Mouse (Mus musculus) intestine, postnatal 0 days (tissue): ENCODE measurements around the gene Pmm1. TPM values are rescaled to one million over a fixed set of nuclear protein-coding genes. Genes with fewer than 3 reads are reported as not detected.

ENCODE experiments used
- ATAC-seq: fragments of 200-750 bp; cut with Nextera tagmentation; 2 replicates; pipeline ENCODE4 v1.8.0; 2017; ENCODE audit warnings: mild to moderate bottlenecking, moderate TSS enrichment, moderate library complexity
- H3K27ac ChIP-seq: fragments of 300-500 bp; sonication (generic); 2 replicates; pipeline ENCODE4 v1.5.1; 2014; ENCODE audit warnings: mild to moderate bottlenecking, low read depth, low read length, moderate library complexity
- H3K27me3 ChIP-seq: fragments of 300-500 bp; sonication (generic); replicated peaks from 2 replicates; pipeline ENCODE4 v1.6.1; 2014; ENCODE audit warnings: low read length, mixed read lengths; ENCODE audit not compliant: control insufficient read depth, insufficient read depth
- H3K36me3 ChIP-seq: fragments of 300-500 bp; sonication (generic); 2 replicates; pipeline ENCODE4 v1.6.1; 2014; ENCODE audit warnings: mild to moderate bottlenecking, moderate library complexity; ENCODE audit not compliant: control insufficient read depth, insufficient read depth
- H3K4me1 ChIP-seq: fragments of 300-500 bp; sonication (generic); replicated peaks from 2 replicates; pipeline ENCODE4 v1.6.1; 2014; ENCODE audit warnings: antibody characterized with exemption, low read length, mixed read lengths; ENCODE audit not compliant: control insufficient read depth, insufficient read depth
- H3K4me2 ChIP-seq: fragments of 300-500 bp; sonication (generic); replicated peaks from 2 replicates; pipeline ENCODE4 v1.6.1; 2014; ENCODE audit warnings: low read depth, mild to moderate bottlenecking, moderate library complexity
- H3K4me3 ChIP-seq: fragments of 300-500 bp; sonication (generic); 2 replicates; pipeline ENCODE4 v1.5.1; 2014; ENCODE audit warnings: low read depth, low read length
- H3K9ac ChIP-seq: fragments of 300-500 bp; sonication (generic); 2 replicates; pipeline ENCODE4 v1.6.1; 2014; ENCODE audit warnings: mild to moderate bottlenecking, low read depth, low read length
- H3K9me3 ChIP-seq: fragments of 300-500 bp; sonication (generic); 2 replicates; pipeline ENCODE4 v1.6.1; 2016; ENCODE audit warnings: mixed run types; ENCODE audit not compliant: control insufficient read depth
- CTCF ChIP-seq: sonication (generic); IDR thresholded peaks from 2 replicates; pipeline ENCODE4 v1.5.1; 2016; ENCODE audit warnings: low read depth, mild to moderate bottlenecking, control low read depth, antibody characterized with exemption, moderate library complexity
- WGBS: fragments of 180-500 bp; shearing (Covaris S2); extraction: QIAGEN DNeasy Blood & Tissue Kit; methylation state at CpG from one replicate; pipeline ENCODE4 v1.1.7; 2014; 5-methylcytosine and 5-hydroxymethylcytosine counted together
- polyA plus RNA-seq: library from polyadenylated mRNA; unstranded; fragments of >200 nt; fragmentation: Nextera tagmentation; extraction: Ambion mirVana; gene quantifications from 2 replicates; pipeline ENCODE4 v1.2.1, GENCODE M21; 2015

Gene Pmm1
- polyA plus RNA-seq, 1 experiment from 2014 or later: 15.8 TPM

GRCm38 (mm10) chr15:81969173-81969572 lies 8.4 kb upstream of the Pmm1 start:
- no peak overlapping the region for H3K4me2 ChIP-seq
- no peaks in the 10 kb centered on the region for H3K36me3 ChIP-seq
- no peak overlapping the region for H3K27ac ChIP-seq
- no peaks in the 10 kb centered on the region for H3K27me3 ChIP-seq
- no peak overlapping the region for H3K4me3 ChIP-seq
- 0 out of 2 replicates have a peak, but pooled peaks cover 4% of the 10 kb centered on the region for H3K9me3 ChIP-seq
- 51% methylated on average over 7 of the region's 7 CpGs for WGBS
- ATAC-seq: no peak
- H3K9ac ChIP-seq: no peak overlapping the region
- no peaks in the 10 kb centered on the region for H3K4me1 ChIP-seq
- TF ChIP-seq CTCF: no peak

DNA sequence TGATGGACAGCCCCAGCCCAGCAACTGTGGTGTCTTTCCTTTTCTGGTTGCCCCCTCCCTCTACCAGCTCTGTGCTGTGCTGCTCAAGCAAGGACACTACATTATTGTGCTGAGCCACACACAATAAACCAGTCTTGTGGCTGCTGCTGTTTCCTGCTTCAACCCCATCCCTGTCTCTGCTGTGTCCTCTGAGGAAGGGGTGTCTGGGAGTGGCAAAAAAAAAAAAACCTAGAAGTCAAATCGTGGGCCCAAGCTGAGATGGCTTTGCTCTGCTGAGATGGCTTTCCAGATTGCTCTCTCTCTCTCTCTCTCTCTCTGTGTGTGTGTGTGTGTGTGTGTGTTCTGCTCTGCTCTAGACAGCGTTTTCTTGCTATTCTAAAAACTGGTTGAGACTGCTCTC lies 7.7 kb upstream of the Pmm1 start:
- ATAC-seq: no peak
- Histone ChIP-seq H3K9ac (no peak overlapping the region), H3K9me3 (0 out of 2 replicates have a peak, but pooled peaks cover 4% of the 10 kb centered on the region), H3K4me2 (no peak overlapping the region), H3K27ac (no peak overlapping the region), H3K27me3 (no peaks in the 10 kb centered on the region), H3K4me1 (no peaks in the 10 kb centered on the region), H3K4me3 (no peak overlapping the region), H3K36me3 (no peaks in the 10 kb centered on the region)
- 51% methylated on average over 2 of the region's 2 CpGs for WGBS
- TF ChIP-seq CTCF: no peak

GRCm38 (mm10) chr15:81967821-81968220 lies 7.1 kb upstream of the Pmm1 start:
- Histone ChIP-seq H3K4me2 (no peak overlapping the region), H3K27ac (no peak overlapping the region), H3K36me3 (no peaks in the 10 kb centered on the region), H3K4me3 (no peak overlapping the region), H3K27me3 (no peaks in the 10 kb centered on the region), H3K9me3 (0 out of 2 replicates have a peak, but pooled peaks cover 4% of the 10 kb centered on the region), H3K9ac (no peak overlapping the region), H3K4me1 (no peaks in the 10 kb centered on the region)
- 85% methylated on average over 5 of the region's 5 CpGs for WGBS
- ATAC-seq: no peak
- no peak for TF ChIP-seq CTCF

- Histone ChIP-seq H3K36me3 (no peaks in the 10 kb centered on the region), H3K27me3 (no peaks in the 10 kb centered on the region), H3K9ac (no peak overlapping the region), H3K4me1 (no peaks in the 10 kb centered on the region), H3K4me3 (no peak overlapping the region), H3K4me2 (no peak overlapping the region), H3K27ac (no peak overlapping the region), H3K9me3 (no peaks in the 10 kb centered on the region)
- no peak for TF ChIP-seq CTCF
- no peak for ATAC-seq
- 82% methylated on average over 13 of the region's 14 CpGs for WGBS
Measured at GRCm38 (mm10) chr15:81966062-81966829, 5.5 kb upstream of the Pmm1 start.

GRCm38 (mm10) chr15:81964980-81965545 lies 4.3 kb upstream of the Pmm1 start:
- Histone ChIP-seq H3K27ac (no peak overlapping the region), H3K9me3 (no peaks in the 10 kb centered on the region), H3K4me2 (no peak overlapping the region), H3K4me3 (no peak overlapping the region), H3K9ac (no peak overlapping the region), H3K27me3 (no peaks in the 10 kb centered on the region), H3K36me3 (no peaks in the 10 kb centered on the region), H3K4me1 (no peaks in the 10 kb centered on the region)
- 67% methylated on average over 4 of the region's 4 CpGs for WGBS
- no peak for TF ChIP-seq CTCF
- ATAC-seq: no peak

GRCm38 (mm10) chr15:81964262-81964661 lies 3.5 kb upstream of the Pmm1 start:
- no peak overlapping the region for H3K9ac ChIP-seq
- H3K4me3 ChIP-seq: no peak overlapping the region
- WGBS: 29% methylated on average over 1 of the region's 1 CpGs
- H3K27me3 ChIP-seq: no peaks in the 10 kb centered on the region
- H3K4me1 ChIP-seq: no peaks in the 10 kb centered on the region
- no peak overlapping the region for H3K4me2 ChIP-seq
- no peak overlapping the region for H3K27ac ChIP-seq
- no peaks in the 10 kb centered on the region for H3K9me3 ChIP-seq
- no peak for TF ChIP-seq CTCF
- no peaks in the 10 kb centered on the region for H3K36me3 ChIP-seq
- ATAC-seq: no peak
